Mouse (Mus musculus) myocyte (in vitro differentiated cells): ENCODE measurements around the gene Nrarp.

Experiments
- POLR2A ChIP-seq: IDR thresholded peaks from one replicate; pipeline ENCODE4 v1.6.1; 2011; ENCODE audit warnings: low read depth, mild to moderate bottlenecking, control low read depth, moderate library complexity; ENCODE audit not compliant: insufficient read length
- POLR2AphosphoS2 ChIP-seq: IDR thresholded peaks from one replicate; pipeline ENCODE4 v1.6.1; 2011; ENCODE audit warnings: low read depth, control low read depth; ENCODE audit not compliant: insufficient read length

GRCm38 (mm10) chr2:25207593-25207992 is 27.0 kb downstream of the Nrarp start:
- no peak for TF ChIP-seq POLR2AphosphoS2
- no peak for TF ChIP-seq POLR2A
